Mouse (Mus musculus) T-helper 2 cell (primary cell): ENCODE data around the gene Mtch2.

Source experiments
- in situ Hi-C: fragments of 300-600 bp; cut with MboI, MseI; formaldehyde crosslinking; loops from one replicate; pipeline ENCODE4 v1.15.1; 2025; ENCODE audit warnings: high pct_unique_total_duplicates

Mtch2 gene

DNA sequence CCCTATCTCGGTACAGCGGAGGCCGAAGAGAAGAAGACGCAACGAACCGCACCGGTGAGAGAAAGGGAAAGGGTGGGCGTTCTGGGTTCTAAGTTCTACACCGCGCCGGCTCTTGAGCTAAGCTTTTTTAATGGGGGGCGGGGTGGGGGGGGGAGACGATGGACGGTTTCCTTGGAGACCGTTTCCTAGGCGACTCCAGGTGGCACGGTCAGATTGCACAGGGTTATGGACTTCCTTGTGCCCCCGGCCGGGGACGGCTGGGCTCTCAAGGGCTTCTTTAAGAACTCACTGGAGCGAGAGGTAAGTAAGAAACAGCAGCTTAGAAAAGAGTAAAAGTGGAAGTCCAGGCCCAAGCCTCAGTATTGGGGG is 57.9 kb downstream of the Mtch2 start:
- in situ Hi-C loops: no loop called here

DNA sequence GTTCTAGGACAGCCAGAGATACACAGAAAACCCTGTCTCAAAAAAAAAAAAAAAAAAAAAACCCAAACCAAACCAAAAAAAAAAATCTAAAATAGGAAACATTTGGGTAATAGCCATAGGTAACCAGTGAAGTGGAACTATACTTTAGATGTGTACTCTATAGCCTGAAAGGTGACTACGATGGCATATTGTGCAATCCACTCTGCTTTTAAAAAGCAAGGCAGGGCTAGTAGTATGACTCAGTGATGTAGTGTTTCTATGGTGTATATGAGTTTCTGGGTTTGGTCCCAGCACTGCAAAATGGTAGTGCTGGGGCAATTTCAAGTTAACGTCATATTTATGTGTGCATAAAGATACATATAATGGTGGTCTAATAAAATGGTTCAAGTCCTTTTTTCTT is 59.8 kb downstream of the Mtch2 start:
- in situ Hi-C loops: no loop called here

DNA sequence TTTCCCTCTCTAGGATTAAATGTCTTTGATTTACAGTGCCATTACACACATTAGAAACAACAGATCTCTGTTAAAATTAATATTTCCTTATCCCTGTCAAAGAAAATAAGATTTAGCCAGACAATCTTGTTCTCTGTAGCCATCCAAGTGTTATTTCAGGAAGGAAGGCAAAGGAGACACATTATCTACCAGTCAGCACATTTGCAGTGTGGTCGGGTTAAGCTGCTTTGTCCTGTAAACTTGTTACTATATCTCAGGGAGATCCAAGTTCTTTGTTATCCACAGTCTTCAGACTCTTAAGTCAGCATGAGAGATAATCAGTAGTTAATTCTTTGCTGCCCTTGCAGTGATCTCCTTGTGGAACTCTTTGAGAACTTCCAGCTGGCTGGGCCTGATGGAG is 63.9 kb downstream of the Mtch2 start:
- in situ Hi-C loops: no loop called here

DNA sequence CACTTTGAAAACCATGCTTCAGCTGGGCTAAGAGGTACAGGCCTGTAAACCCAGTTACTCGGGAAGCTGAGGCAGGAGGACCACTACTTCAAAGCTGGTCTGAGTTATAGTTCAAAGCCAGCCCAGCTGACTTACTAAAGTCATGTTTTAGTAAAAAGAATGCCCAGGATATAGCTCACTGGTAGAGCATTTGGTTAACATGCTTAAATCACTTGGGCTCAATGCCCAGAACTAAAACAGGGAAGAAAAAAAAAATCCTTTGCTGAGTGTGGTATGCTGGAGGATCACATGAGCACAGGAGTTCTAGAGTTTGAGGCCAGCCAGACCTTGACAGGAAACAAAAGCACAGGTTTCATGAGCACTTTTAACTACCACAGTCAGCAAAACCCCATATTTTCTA is 64.7 kb downstream of the Mtch2 start:
- in situ Hi-C loops: no loop called here

DNA sequence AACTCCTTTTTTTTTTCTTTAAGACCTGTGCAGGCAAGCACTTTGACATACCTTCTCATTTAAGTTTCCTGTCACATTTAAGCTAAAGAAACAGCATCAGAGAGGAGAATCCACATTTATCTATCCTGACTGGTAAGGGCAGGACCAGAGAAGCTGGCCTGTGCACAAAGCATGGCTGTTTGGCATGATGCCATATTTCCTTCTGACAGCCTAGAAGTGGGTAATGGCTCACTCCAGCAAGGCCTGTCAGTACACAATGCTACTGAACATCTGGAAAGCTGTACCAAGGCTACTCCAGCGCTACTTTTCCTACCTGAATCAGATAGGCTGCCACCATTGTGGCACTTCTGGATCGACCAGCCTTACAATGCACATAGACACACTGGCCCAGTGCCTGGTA is 66.7 kb downstream of the Mtch2 start:
- in situ Hi-C loops: no loop called here

DNA sequence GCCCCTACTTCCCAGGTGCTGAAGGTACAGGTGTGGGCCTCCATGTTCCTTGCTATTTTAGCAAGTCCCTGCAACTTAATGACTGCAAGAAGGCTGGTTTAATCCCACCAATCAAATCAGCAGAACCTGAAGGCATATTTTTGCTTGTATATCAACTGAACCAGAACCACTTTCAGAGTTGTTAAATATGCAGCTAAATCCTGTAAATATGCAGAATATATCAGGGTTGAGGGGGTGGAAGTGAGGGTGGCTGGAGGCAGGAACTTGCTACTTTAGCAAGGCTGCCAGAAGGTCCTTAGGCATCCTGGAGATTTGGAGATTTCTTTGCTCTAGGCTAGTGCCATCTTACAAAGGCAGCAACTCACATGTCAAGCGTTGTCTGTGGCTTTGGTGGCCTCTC is 68.6 kb downstream of the Mtch2 start:
- in situ Hi-C loops: no loop called here
